ENCODE assay signal across 13 mouse cellular contexts in genomic region chr1:50629473-50630071, GRCm38 (mm10).
DNase-seq lines count a peak whose midpoint lies in the region; ATAC-seq lines count a peak whose summit lies in the region.
"Had no signal": no experiment of that assay in that cellular context is flagged by ENCODE, and none has a peak within 500 bp of the region (broad histone marks: within the 10 kb centered on the region; RNA-seq: fewer than 3 reads in every experiment).

No protein-coding gene starts in this region.

- H3K4me1 ChIP-seq in heart, embryonic 13.5 days: peaks cover 4% of the 10 kb centered on the region; the same call in 1 of the 2 replicates
- no peaks in the 10 kb centered on the region for H3K4me1 ChIP-seq in hindbrain, embryonic 15.5 days (replicated peaks)
- H3K4me1 ChIP-seq: liver, embryonic 12.5 days had no signal

- H3K27me3 ChIP-seq in heart, embryonic 13.5 days (replicated peaks): no peaks in the 10 kb centered on the region
- H3K27me3 ChIP-seq in hindbrain, embryonic 15.5 days: no peaks in the 10 kb centered on the region
- H3K27me3 ChIP-seq: liver, embryonic 12.5 days had no signal

- H3K4me2 ChIP-seq in heart, embryonic 13.5 days: no peak overlapping the region
- H3K4me2 ChIP-seq in hindbrain, embryonic 15.5 days: no peak overlapping the region
- H3K4me2 ChIP-seq: liver, embryonic 12.5 days had no signal

- H3K27ac ChIP-seq in heart, embryonic 13.5 days (replicated peaks): peak overlapping the region; percentile 29; the same call in 1 of the 2 replicates
- H3K27ac ChIP-seq in hindbrain, embryonic 15.5 days (replicated peaks): no peak overlapping the region
- H3K27ac ChIP-seq: liver, embryonic 12.5 days had no signal

- ATAC-seq in heart, embryonic 13.5 days (ENCODE audit: extremely low read depth, insufficient number of reproducible peaks, low FRiP score, low TSS enrichment): no peak
- ATAC-seq in hindbrain, embryonic 15.5 days (ENCODE audit: low FRiP score, low read depth): peak; percentile 59; the same call in 1 of the 2 replicates
- ATAC-seq in activated CD4-positive, CD25-positive, alpha-beta regulatory T cell, adult 4 months: no peak
- ATAC-seq: CD4-positive, CD25-positive, alpha-beta regulatory T cell, adult 4 months; liver, embryonic 12.5 days; lung, postnatal 0 days had no signal

- H3K9me3 ChIP-seq in heart, embryonic 13.5 days: no peaks in the 10 kb centered on the region
- no peaks in the 10 kb centered on the region for H3K9me3 ChIP-seq in hindbrain, embryonic 15.5 days
- H3K9me3 ChIP-seq: liver, embryonic 12.5 days had no signal

- 61% methylated on average over 3 of the region's 3 CpGs for WGBS in heart, embryonic 13.5 days
- WGBS in hindbrain, embryonic 15.5 days: 43% methylated on average over 3 of the region's 3 CpGs

- no peak overlapping the region for H3K4me3 ChIP-seq in heart, embryonic 13.5 days
- H3K4me3 ChIP-seq in hindbrain, embryonic 15.5 days: no peak overlapping the region
- H3K4me3 ChIP-seq: erythroblast, embryonic 14.5 days; liver, embryonic 12.5 days had no signal

- no peak for DNase-seq in heart, postnatal 4 days
- DNase-seq in cerebellum, adult 11 months: peak; percentile 1
- peak; percentile 18 for DNase-seq in cerebellum, adult 9-11 months
- DNase-seq in urinary bladder, postnatal 14 days (ENCODE audit: low spot score): no peak
- no peak for DNase-seq in gastrocnemius, adult 18-20 months (ENCODE audit: low spot score)
- DNase-seq: kidney, adult 2 months had no signal

- H3K9ac ChIP-seq in heart, embryonic 13.5 days: no peak overlapping the region
- H3K9ac ChIP-seq in hindbrain, embryonic 15.5 days: no peak overlapping the region
- H3K9ac ChIP-seq: liver, embryonic 12.5 days had no signal

- no peaks in the 10 kb centered on the region for H3K36me3 ChIP-seq in heart, embryonic 13.5 days
- H3K36me3 ChIP-seq in hindbrain, embryonic 15.5 days: no peaks in the 10 kb centered on the region
- H3K36me3 ChIP-seq: liver, embryonic 12.5 days had no signal

Comparison
In these comparisons a context has a peak if more than half of its experiments do, and no peak if none do; other contexts are left out.
1. DNase-seq: peak in cerebellum, adult 11 months (single experiment) and cerebellum, adult 9-11 months (single experiment); none in heart, postnatal 4 days (single experiment), urinary bladder, postnatal 14 days (single experiment) and gastrocnemius, adult 18-20 months (single experiment).